Mouse (Mus musculus): ENCODE data around the gene Phf13.
A peak's percentile ranks its signal among the peaks of the same experiment; 100 is the strongest.

The Phf13 gene

GRCm38 (mm10) chr4:152013036-152013813 lies 17.2 kb upstream of the Phf13 start:
- no peak for DNase-seq (ENCODE audit: low spot score in 2 of 2)

GRCm38 (mm10) chr4:152012109-152012508 lies 16.1 kb upstream of the Phf13 start:
- DNase-seq (ENCODE audit: low spot score in 2 of 2): no peak

GRCm38 (mm10) chr4:152011171-152011760 lies 15.2 kb upstream of the Phf13 start:
- no peak for DNase-seq (ENCODE audit: low spot score in 2 of 2)

- DNase-seq (ENCODE audit: low spot score in 2 of 2): no peak
Observed at GRCm38 (mm10) chr4:152010707-152011134, 14.7 kb upstream of the Phf13 start.

GRCm38 (mm10) chr4:152010091-152010706 lies 14.1 kb upstream of the Phf13 start:
- DNase-seq (ENCODE audit: low spot score in 2 of 2): no peak

GRCm38 (mm10) chr4:152009076-152010051 lies 13.3 kb upstream of the Phf13 start:
- peak; percentile 52 to 66 for DNase-seq (ENCODE audit: low spot score in 2 of 2)

- peak; percentile 85 to 88 for DNase-seq (ENCODE audit: low spot score in 2 of 2)
Observed at GRCm38 (mm10) chr4:152008622-152009075, 12.6 kb upstream of the Phf13 start, which contains the start of gene Klhl21. Gene Klhl21, plus strand, starts transcription at chr4:152008803.

- DNase-seq (ENCODE audit: low spot score in 2 of 2): no peak
Observed at GRCm38 (mm10) chr4:152008148-152008500, 12.1 kb upstream of the Phf13 start.

GRCm38 (mm10) chr4:152007481-152008147 lies 11.6 kb upstream of the Phf13 start:
- no peak for DNase-seq (ENCODE audit: low spot score in 2 of 2)

GRCm38 (mm10) chr4:152006812-152007211 lies 10.8 kb upstream of the Phf13 start:
- no peak for DNase-seq (ENCODE audit: low spot score in 2 of 2)

GRCm38 (mm10) chr4:152006137-152006536 lies 10.1 kb upstream of the Phf13 start:
- DNase-seq (ENCODE audit: low spot score in 2 of 2): no peak

GRCm38 (mm10) chr4:152002063-152002462 lies 6.0 kb upstream of the Phf13 start:
- DNase-seq (ENCODE audit: low spot score in 2 of 2): no peak

- no peak for DNase-seq (ENCODE audit: low spot score in 2 of 2)
Observed at GRCm38 (mm10) chr4:152001335-152001734, 5.3 kb upstream of the Phf13 start.

GRCm38 (mm10) chr4:152000906-152001305 lies 4.8 kb upstream of the Phf13 start:
- no peak for DNase-seq (ENCODE audit: low spot score in 2 of 2)

GRCm38 (mm10) chr4:151999481-151999880 lies 3.4 kb upstream of the Phf13 start:
- no peak for DNase-seq (ENCODE audit: low spot score in 2 of 2)

- DNase-seq (ENCODE audit: low spot score in 2 of 2): no peak
Observed at GRCm38 (mm10) chr4:151997701-151998100, 1.6 kb upstream of the Phf13 start.

GRCm38 (mm10) chr4:151996951-151997222 lies 829 bp upstream of the Phf13 start:
- DNase-seq (ENCODE audit: low spot score in 2 of 2): no peak

- no peak for DNase-seq (ENCODE audit: low spot score in 2 of 2)
Observed at GRCm38 (mm10) chr4:151995371-151996172, 486 bp downstream of the Phf13 start.

- no peak for DNase-seq (ENCODE audit: low spot score in 2 of 2)
Observed at GRCm38 (mm10) chr4:151994228-151995171, 1.6 kb downstream of the Phf13 start.
